Mouse (Mus musculus) neural tube, embryonic 11.5 days (tissue): ENCODE data around the gene Casp3. TPM values are rescaled to one million over a fixed set of nuclear protein-coding genes. Genes with fewer than 3 reads are reported as not detected.

Experiments used
- ATAC-seq: fragments of 200-750 bp; cut with Nextera tagmentation; 2 replicates; pipeline ENCODE4 v1.8.0; 2017; ENCODE audit warnings: moderate number of reproducible peaks, mild to moderate bottlenecking, moderate TSS enrichment, moderate library complexity; ENCODE audit not compliant: insufficient read depth, low FRiP score, low TSS enrichment
- DNase-seq: peaks from one replicate; pipeline ENCODE4 v3.0.0-alpha.2; 2015; ENCODE audit warnings: low spot score
- H3K27ac ChIP-seq: fragments of 300-500 bp; sonication (generic); 2 replicates; pipeline ENCODE4 v1.5.1; 2014; ENCODE audit warnings: low read depth, mild to moderate bottlenecking, low read length
- H3K27me3 ChIP-seq: fragments of 300-500 bp; sonication (generic); 2 replicates; pipeline ENCODE4 v1.6.1; 2014; ENCODE audit warnings: mild to moderate bottlenecking, low read length, mixed read lengths; ENCODE audit not compliant: control insufficient read depth, insufficient read depth
- H3K36me3 ChIP-seq: fragments of 300-500 bp; sonication (generic); 2 replicates; pipeline ENCODE4 v1.6.1; 2014; ENCODE audit warnings: mild to moderate bottlenecking, low read length, moderate library complexity, mixed read lengths; ENCODE audit not compliant: control insufficient read depth, insufficient read depth
- H3K4me1 ChIP-seq: fragments of 300-500 bp; sonication (generic); 2 replicates; pipeline ENCODE4 v1.6.1; 2014; ENCODE audit warnings: low read length, mixed read lengths; ENCODE audit not compliant: control insufficient read depth, insufficient read depth
- H3K4me2 ChIP-seq: fragments of 300-500 bp; sonication (generic); 2 replicates; pipeline ENCODE4 v1.6.1; 2014; ENCODE audit warnings: low read depth, mild to moderate bottlenecking, moderate library complexity
- H3K4me3 ChIP-seq: fragments of 300-500 bp; sonication (generic); 2 replicates; pipeline ENCODE4 v1.5.1; 2014; ENCODE audit warnings: low read depth, low read length
- H3K9ac ChIP-seq: fragments of 300-500 bp; sonication (generic); 2 replicates; pipeline ENCODE4 v1.6.1; 2014; ENCODE audit warnings: mild to moderate bottlenecking, low read length
- H3K9me3 ChIP-seq: fragments of 300-500 bp; sonication (generic); 2 replicates; pipeline ENCODE4 v1.6.1; 2016; ENCODE audit warnings: low read length; ENCODE audit not compliant: control insufficient read depth
- WGBS: fragments of 180-500 bp; shearing (Covaris S2); extraction: QIAGEN DNeasy Blood & Tissue Kit; methylation state at CpG from one replicate; pipeline ENCODE4 v1.1.7; 2014; 5-methylcytosine and 5-hydroxymethylcytosine counted together
- polyA plus RNA-seq: library from polyadenylated mRNA; unstranded; fragments of >200 nt; fragmentation: Nextera tagmentation; extraction: Ambion mirVana; gene quantifications from 2 replicates; pipeline ENCODE4 v1.2.1, GENCODE M21; 2014

The Casp3 gene
- polyA plus RNA-seq, 1 experiment from 2014 or later = 166 TPM

DNA sequence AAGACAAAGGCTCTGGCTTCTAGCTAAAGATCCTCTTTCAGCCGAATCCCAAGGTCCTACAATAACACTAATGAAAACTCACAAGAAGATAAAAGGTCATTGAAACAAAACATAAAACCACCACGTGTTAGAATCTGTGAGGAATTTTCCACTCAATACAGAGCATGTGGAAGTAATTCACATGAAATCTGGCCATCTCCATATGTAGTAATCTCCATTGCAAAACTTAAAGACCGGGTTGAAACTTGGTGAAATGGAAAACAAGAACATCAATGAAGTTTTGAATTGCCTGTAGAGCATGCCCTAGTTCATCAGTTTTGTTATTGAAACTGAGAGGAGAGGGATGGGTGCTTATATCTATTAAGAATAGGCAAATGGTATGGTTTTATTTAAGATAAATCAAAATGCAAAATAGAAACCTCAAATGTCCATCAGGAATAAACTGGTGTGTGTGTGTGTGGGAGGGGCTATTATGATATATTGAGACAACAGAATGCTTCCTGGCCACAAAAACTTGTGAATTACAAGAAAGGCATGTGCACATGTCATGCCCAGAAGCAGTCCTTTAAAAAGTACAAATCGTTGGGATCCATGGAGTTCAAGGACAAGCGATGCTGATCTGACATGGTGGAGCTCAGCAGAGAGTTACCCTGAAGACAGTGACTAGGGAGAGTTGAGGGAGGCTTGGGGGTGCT, 63.7 kb downstream of the Casp3 start:
- H3K9ac ChIP-seq = no peak overlapping the region
- no peak overlapping the region for H3K27ac ChIP-seq
- no peak overlapping the region for H3K4me3 ChIP-seq
- ATAC-seq = no peak
- no peaks in the 10 kb centered on the region for H3K27me3 ChIP-seq
- H3K4me2 ChIP-seq = no peak overlapping the region
- no peaks in the 10 kb centered on the region; the same call in 1 of the 2 replicates for H3K9me3 ChIP-seq
- DNase-seq = no peak
- no peaks in the 10 kb centered on the region for H3K36me3 ChIP-seq
- WGBS = 67% methylated on average over 5 of the region's 5 CpGs
- no peaks in the 10 kb centered on the region for H3K4me1 ChIP-seq

DNA sequence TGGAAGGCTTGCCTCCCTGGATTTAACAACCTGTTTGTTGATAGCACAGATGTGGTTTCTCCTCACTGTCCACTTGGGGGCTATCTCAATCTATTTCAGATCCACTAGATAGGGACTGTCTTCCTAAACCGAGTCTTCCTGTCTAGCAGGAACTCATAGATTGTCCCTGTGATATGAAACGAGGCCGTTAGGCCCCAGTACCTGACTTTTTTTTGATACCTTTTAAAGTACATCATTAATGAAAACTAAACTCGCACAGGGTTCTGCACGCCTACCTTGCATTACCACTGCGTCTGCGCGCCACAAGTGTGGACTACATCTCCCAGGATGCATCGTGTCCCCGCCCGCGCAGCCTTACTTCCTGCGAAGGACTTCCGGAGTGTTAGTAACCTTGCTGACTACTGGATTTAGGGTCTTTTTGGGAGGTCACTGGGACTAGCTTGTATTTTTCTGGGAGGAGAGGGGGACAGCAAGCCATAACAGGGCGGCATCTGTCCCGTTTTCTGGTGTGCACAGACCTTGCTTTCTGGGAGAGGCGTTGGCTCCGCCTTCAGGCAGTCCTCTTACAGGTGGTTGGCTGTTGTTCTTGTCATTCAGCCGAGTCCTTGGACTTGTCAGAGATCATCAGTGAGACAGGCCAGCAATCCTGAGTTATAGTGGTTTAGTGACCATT, 69.7 kb downstream of the Casp3 start:
- ATAC-seq (peak; percentile 93), DNase-seq (peak; percentile 93)
- no peak overlapping the region for H3K27ac ChIP-seq
- H3K9ac ChIP-seq = peak overlapping the region; percentile 61
- H3K4me3 ChIP-seq = peak overlapping the region; percentile 47
- H3K9me3 ChIP-seq = no peaks in the 10 kb centered on the region
- peaks cover 6% of the 10 kb centered on the region; the same call in 1 of the 2 replicates for H3K4me1 ChIP-seq
- H3K4me2 ChIP-seq = peak overlapping the region; percentile 33
- no peaks in the 10 kb centered on the region for H3K27me3 ChIP-seq
- H3K36me3 ChIP-seq = no peaks in the 10 kb centered on the region
- WGBS = under 1% methylated on average over 19 of the region's 19 CpGs

Other genes with a start within 250 kb of the Casp3 start
- 12.6 and 13.5 TPM in 2 replicates for gene Acsl1, start 146.3 kb upstream of the Casp3 start, polyA plus RNA-seq
- gene Cenpu, start 65.3 kb upstream of the Casp3 start, polyA plus RNA-seq = 27.1 and 30.0 TPM in 2 replicates
- 11.2 and 12.9 TPM in 2 replicates for gene Primpol, start 79 bp upstream of the Casp3 start, polyA plus RNA-seq
- 10.1 and 14.1 TPM in 2 replicates for gene Irf2, start 122.4 kb downstream of the Casp3 start, polyA plus RNA-seq